Mouse (Mus musculus): ENCODE data around the gene Kif24.
A peak's percentile ranks its signal among the peaks of the same experiment; 100 is the strongest.

Kif24 gene

DNA sequence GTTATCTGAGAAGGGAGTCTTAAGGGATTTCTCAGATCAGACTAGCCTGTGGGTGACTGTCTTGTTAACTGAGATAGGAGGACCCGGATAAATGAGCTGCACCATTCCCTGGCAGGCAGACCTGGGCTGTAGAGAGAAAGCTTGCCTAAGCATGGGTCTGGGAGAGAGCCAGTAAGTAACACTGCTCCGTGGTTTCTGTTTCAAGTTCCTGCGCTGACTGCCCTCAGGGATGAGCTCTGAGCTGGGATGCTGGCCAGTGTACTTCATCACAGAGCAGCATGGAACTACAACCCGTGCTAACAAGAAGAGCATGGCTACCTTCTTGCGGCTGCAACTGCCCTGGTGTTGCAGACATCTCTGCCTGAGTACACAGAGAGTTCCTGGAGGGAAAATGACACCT lies 64.8 kb downstream of the Kif24 start:
- DNase-seq = no peak

DNA sequence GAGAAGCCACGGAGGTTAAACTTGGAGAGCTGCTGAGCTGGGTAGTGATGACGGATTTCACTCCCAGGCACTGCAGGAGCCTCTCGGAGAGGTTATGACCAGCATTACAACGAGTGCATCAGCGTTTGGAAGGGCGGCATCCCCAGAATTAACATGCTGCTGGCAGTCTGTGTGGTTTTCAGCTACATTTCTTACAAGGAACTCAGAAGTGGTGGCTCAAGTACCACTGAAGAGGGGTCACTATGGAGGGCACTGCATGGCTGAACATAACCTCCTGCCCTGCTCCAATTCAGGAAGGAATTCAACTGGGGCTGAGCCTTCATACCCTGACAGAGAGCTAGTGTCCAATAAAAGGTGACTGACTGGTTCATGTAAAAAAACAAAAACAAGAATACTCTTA lies 66.3 kb downstream of the Kif24 start:
- no peak for DNase-seq

DNA sequence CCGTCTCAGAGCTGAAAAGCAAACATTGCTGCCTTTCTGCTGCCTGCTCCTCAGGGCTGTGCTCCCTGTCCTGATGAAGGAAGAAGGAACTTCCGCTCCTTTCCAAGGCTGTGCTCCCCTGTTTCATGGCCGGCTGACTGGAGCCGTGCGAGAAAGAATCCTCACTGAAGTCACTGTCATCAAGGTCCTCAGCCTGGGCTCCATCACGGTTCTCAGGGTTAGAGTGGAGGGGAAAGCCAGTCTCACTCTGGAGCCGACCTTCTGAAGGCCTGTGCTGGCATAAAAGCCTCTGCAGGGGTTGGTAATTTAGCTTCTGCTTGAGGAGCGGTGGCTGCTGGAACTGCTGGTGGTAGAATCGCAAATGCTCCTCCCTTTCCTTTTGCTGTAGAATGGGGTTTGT lies 70.0 kb downstream of the Kif24 start:
- DNase-seq = no peak

DNA sequence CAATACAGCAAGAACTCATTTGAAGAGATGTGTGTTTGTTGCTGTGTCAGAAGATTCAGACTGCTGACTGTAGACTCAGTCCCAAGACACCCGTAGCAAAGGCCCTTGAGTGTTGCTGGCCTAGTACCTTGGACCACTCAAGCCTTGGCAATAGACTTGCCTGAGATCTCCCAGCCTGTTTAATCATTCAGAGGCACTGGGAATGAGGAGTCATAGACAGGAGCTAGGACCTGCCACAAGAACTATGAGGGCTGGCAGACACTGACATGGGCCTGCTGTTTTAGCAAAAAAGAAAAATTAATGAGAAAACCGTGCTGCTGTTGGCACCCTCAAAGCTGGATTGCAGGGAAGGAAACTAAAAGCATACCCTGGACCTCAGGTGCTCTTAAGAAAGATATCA lies 73.7 kb downstream of the Kif24 start:
- DNase-seq = peak in 1 of 2 experiments; percentile 6

DNA sequence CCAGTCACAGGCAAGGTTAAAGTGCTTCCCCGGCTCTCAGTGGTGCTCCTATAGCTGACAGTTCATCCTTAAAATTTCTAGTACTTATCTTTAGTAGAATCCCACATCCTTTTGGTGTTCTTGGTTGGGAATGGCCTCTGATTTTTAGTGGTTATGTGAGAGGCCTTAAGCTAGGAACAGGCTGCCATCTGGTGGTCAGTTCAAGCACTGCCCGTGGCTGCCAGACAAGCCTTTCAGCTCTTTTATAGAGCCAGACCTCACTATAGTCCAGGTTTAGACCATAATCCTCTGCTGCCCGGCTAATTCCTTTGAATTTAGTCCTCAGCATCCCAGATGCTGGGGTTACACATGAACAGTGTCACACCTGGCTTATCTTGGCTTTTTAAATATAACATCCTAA lies 74.6 kb downstream of the Kif24 start:
- peak; percentile 76 to 92 for DNase-seq

DNA sequence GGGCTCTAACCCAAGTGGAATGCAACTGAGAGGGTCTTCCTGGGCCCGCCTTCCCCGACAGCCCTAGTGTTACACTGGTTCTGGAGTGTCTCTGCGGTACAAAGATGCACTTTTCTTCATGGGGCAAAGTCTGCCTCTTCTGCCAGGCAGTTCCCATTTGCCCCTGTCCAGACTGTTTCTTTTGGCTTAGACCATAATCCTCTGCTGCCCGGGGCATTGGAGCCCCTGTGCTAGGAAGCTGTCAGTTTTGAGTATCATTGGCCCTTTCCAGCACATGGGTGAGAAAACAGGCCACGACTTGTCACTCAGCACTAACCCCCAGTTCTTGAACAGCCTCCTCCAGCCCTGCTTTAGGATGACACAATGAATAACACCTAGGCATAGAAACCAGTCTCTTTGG lies 75.4 kb downstream of the Kif24 start:
- peak; percentile 42 to 45 for DNase-seq

DNA sequence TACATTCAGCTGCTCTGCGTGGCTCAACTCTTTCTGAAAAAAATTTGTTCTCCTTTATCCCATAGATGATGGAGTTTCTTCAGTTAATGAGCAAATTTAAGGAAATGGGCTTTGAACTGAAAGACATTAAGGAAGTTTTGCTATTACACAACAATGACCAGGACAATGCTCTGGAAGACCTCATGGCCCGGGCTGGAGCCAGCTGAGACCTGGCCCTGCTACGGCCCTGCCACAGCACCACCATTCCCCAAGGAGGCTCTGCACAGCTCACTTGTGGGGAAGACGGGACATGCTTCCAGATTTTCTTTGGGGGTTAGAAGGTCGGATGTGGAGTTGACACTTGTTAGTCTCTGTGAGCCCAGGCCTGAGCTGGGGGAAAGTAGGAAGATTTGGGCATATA lies 76.1 kb downstream of the Kif24 start:
- peak in 1 of 2 experiments; percentile 12 for DNase-seq

DNA sequence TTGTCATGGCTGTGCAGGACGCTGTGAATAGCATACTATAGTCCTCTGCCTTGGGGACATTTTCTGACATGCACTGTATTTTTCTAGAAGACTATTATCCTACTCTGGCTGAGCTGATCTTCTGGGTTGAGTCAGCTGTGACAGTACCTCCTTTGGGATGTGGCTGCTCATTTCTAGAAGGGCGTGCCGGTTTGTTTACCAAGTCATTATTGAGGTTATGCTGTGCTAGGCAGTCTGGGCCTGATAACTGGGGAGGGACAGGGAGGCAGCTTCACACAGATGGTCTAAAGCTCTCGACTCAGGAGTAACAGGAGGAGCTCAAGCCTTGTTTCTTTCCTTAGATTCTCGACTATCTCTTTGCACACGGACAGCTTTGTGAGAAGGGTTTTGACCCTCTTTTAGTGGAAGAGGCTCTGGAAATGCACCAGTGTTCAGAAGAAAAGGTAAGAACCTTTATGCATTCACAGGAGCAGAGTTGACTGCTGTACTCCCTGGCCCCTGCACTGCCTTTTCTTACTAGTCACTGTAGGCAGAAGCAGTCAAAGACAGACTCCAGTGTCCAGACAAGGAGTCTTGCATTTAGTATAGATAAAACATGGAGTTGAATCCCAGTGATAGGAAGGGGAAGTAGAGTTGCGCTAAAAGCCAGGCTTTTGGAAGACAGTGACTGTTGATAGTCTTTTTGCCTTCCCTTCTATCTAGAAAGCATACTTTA lies 76.8 kb downstream of the Kif24 start:
- DNase-seq = peak in 1 of 2 experiments; percentile 11

DNA sequence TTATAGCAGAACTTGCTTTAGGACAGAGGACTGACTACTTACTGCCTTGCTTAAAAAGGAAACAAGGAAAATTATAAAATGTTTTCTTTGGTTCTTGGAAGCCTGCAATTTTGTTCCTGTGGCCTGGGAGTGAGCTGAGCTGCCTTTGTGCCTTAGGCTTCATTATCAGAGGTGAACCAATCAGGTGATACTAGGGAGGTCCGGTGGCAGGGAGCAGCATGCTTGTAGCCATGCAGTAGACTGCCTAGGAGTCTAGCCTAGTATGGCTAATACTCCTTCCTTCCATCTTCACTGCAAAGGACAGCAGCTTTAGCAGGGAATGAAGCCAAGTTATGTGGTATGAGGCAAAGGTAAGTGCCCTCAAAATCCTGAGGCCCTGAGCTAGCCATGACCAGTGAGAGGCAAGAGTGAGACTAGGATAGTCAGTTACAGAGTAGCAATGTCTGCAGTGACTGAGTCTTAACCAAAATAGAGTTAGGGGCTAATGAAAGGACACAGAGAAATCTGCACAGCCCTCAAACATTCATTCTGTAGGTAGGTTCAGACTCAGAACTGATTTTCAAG lies 78.2 kb downstream of the Kif24 start:
- DNase-seq = peak in 1 of 2 experiments; percentile 39

DNA sequence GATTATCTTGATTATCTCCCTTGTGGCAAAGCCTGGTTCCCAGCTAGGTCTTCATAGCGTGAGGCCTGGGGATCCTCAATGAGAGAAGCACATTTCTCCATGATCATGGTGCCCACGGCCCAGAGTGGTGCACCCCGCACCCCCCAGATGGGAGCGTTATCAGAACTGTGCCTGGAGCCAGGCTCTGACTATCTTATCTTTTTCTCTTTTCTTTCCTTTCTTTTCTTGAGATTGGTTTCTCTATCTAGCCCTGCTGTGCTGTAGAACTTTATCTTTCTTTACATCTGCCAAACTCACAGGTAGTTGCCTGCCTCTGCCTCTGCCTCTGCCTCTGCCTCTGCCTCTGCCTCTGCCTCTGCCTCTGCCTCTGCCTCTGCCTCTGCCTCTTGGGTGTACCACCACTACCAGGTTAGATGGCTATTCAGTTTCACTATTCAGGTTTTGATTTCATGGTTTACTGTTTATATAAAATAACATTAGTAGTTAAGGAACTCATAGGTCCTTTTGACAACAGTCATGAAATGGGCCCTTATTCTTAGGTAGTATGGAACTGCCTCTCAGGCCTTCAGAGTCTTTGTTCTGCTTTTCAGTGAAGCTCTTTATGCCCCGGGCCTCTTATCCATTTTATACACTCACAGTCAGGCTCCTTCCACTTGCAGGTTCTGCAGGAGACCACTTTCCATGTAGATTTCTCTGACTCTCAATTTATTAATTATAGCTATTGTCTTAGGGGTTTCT lies 83.3 kb downstream of the Kif24 start:
- no peak for DNase-seq

DNA sequence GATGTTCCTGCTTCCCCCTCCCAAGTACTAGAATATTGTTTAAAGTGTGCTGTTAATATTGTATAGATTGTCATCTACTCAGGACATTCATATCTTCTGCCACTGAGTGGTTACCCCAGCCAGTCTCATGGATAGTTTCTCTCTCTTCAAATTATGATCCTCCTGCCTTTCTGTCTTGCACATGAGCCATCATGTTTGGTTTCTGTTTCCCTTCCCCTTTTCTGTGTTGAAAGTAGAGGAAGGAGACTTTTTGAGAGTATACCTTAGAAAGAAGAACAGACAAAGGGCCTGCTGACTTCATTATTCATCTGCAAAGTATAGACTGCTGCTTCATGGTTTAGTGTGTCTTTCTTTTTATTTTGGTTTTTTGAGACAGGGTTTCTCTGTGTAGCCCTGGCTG lies 87.1 kb downstream of the Kif24 start:
- no peak for DNase-seq

DNA sequence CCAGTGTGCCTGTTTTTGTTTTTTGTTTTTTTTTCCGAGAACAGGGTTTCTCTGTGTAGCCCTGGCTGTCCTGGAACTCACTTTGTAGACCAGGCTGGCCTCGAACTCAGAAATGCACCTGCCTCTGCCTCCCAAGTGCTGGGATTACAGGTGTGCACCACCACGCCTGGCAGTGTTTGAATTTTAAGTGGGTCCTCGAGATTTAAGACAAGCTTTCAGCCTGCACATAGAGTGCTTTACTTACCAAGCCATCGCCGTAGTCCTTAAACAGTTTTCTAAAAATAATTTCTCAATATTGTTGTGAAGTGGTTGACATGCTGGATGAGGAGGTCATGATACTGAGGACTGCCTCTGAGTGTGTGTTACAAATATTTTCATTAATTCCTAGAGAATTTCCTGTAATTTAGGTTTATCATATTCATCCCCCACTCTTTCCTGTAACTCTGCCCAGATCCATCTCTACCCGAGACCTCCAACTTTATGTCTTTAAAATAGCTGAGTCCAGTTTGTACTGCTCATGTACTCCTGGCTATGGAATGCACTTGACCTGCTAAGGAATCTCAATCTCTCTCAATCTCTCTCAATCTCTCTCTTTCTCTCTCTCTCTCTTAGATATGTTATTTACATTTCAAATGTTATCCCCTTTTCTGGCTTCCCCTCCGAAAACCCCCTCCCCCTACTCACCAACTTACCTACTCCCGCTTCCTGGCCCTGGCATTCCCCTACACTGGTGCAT lies 94.8 kb downstream of the Kif24 start:
- DNase-seq = no peak

DNA sequence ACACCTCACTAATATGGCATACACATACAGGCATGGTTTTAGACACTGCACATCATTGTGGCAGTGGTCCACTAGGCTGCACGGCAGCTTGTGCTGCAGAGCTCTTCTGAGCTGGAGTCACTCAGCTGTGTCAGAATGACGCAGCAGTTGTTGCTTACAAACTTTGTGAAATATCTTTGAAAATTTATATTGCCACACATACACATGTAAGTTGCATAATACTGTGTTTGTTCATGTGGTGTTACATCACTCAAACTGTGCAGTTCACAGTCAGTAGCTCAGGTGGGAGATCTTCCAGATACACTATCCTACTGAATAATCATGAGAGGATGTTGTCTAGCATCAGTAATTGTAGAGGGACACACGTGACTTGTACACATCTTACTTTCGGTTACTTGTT lies 96.5 kb downstream of the Kif24 start:
- DNase-seq = no peak

DNA sequence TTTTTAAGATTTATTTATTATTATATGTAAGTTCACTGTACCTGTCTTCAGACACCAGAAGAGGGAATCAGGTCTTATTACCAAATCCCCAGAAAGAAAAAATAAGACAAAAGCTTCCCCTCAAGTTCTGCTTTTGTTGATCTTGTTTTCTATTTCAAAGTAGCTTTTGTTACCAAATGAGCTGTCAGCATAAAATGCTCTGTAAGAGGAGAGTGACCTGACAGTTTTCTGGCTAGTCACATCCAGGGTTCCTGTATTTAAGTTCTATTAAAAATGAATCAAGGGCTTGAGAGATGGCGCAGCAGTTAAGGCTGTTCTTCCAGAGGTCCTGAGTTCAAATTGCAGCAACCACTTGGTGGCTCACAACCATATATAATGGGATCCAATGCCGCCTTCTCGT lies 103.6 kb downstream of the Kif24 start:
- no peak for DNase-seq

DNA sequence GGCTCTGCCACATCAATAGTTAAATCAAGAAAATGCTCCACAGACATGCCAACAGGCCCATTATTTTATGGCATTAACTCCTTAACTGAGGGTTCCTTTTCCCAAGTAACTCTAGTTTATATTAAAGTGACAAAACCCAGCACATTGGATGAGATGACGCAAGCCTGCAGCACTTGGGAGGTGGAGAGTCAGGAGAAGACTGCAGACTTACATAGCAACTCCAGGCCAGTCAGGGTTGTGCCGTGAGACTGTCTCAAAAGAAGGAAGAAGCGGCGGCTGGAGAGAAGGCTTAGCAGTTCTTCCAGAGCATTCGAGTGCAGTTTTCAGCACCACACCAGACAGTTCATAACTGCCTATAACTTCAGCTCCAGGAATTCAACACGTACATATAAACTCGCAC lies 105.3 kb downstream of the Kif24 start:
- DNase-seq = no peak

DNA sequence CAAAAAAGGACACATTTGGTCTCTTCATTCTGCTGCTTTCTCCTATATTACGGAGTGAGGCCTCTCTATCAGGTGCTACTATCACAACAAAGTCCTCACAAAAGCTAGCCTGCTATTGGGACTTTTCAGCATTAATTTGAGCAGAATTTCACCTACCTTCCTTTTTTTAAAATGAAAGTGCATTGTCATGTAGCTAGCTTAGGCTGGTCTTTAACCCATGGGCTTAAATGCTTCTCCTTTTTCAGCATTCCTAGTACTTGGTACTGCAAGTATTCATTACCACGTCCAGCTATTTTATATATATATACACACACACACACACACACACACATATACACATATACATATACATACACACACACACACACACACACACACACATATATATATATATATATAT lies 106.0 kb downstream of the Kif24 start:
- no peak for DNase-seq

DNA sequence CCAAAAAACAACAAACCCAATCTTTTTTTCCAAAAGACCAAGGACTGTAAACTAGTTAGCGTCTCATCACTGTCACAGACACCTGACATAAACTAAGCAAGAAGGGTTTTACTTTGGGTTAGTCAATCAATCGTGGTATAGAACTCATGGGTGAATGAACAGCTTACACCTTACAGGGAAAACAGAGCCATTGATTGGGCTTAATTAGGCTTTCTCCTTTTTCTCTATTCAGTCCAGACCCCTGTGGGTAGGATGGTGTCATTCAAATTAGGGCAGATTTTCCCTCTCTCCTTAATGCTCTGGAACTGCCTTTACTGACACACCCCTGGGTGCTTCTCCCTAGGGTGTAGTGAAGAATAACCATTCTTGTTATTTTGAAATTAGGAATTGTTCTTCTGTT lies 107.5 kb downstream of the Kif24 start:
- no peak for DNase-seq

DNA sequence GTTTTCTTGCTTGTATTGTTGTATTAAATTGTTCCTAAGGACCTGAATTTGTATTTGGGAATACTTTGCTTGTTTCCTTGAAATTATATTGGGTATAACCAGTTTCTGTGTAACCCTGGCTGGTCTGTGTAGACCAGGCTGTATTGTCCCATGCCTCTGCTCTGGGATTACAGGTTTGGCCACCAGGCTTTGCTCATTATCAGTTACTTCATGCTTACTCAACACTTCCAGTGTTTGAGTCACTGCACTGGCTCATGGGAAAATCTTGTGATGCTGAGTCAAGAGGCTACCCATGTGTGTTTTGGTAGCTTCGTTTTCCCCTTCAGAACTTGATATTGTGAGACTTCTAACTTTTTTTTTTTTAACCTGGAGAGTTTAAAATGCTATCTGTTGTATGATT lies 111.4 kb downstream of the Kif24 start:
- no peak for DNase-seq

DNA sequence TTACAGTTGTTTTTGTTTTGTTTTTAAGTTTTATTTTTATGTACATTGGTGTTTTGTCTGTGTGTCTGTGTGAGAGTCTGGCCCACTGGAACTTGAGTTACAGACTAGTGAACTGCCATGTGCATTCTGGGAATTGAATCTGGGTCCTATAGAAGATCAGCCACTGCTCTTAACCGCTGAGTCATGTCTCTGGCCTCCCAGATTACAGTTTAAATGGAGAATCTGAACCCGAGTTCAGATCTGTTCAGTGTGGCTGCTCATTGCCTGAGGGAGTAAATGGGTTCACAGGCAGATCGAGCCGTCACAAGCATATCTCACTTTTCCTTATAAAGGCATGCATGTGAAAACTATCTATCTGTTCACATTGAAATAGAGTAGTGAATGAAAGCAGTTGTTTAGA lies 111.9 kb downstream of the Kif24 start:
- no peak for DNase-seq

DNA sequence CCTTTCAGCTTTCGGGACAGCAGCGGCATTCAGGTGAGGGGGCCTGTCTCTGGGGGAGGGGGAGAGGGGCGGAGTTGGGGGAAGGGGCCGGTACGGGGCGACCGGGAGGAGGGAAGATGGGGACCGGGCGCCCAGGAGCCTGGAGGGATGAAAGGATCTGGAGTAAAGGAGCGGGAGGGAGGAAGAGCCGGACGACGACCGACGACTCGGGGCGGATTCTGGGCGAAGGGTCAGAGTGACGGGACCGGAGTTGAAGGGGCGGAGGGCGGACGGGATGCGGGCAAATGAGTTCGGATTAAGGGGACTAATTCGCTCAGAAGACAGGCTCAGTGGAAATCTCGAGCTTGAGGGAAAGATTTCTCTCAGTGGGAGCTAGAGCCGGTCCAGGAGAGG lies 115.5 kb downstream of the Kif24 start:
- DNase-seq = peak; percentile 50 to 71

DNA sequence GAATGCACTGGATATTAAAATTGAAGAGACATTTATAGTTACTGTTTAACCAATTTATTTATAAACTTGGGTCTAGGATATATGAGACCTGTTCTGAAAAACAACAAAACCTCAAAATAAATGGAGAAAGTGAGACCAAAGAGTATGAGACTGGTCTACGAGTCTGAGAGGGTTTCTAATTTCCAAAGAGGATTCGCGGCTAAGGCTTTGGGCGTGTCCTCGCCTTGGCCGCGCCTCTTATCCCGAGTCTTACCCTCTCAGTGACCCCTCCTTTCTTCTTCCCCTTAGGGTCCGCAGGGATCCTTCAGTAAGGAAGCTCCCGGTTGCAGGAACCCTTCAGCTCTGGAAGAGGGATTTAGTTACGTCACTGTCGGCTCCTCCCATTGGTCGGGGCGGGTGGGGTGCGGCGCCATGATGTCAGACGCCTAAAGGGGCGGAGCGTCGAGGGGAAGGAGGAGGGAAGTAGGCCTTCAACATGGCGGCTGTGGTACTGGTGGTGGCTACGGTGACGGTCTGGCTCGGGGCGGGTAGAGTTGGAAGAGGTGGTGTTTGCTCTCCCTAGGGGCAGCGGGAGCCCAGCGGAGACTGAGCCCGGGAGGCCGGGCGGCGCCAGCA lies 116.0 kb downstream of the Kif24 start, which contains the start of gene Ubap1:
Ubap1 (plus strand) TSS at position 413 of the 615 bp plus-strand sequence.
- peak; percentile 97 for DNase-seq

DNA sequence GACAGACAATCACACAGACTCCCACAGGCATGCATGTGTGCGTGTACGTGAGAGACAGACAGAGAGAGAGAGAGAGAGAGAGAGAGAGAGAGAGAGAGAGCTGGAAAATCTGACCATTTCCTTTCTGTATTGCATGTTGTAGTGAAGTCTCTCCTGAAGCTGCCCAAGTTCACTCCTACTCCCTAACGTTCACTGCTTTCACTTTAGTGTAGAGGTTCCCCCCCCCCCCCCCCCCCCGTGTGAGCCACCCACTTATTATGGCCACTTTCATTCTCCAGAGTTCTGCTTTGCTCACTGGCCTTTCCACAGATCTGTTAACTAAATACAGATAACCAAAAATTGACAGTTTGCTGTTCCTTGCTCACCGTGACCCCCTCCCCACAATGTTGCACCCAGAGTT lies 116.8 kb downstream of the Kif24 start:
- DNase-seq = no peak

DNA sequence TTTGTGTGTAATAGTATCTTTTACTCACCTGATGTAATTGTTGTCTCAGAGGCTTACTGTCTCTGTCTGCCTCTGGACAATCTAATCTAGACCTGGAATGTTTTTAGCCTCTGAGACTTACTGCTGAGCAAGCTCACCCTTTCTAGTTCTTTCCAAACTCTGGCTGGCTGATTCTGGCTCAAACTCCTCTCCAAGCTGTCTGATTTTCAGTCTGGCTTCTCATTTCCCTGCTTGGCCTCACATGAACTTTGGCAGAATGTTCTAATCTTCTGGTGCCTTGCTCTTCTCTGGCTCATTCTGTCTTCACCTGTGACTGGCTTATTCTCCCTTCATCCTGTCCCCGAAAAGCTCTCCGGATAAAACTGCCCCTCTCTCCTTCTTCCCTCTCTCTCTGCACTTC lies 118.7 kb downstream of the Kif24 start:
- DNase-seq = peak; percentile 71 to 86

Measured in kidney, postnatal 36 days (tissue).